Mouse (Mus musculus) forelimb bud, embryonic 11.5 days (tissue): ENCODE measurements around the gene Lalba.
"Not testable (repeated sequence)": the region's sequence is repeated elsewhere in the genome, so short reads cannot be mapped to it uniquely, and the experiment has no call there.

Source experiments
- DNase-seq: peaks from one replicate; pipeline ENCODE4 v3.0.0-alpha.2; 2012; ENCODE audit warnings: low read depth, low spot score

Lalba gene

GRCm38 (mm10) chr15:98492102-98492501 lies 9.6 kb upstream of the Lalba start, which contains the start of gene Olfr279:
Olfr279 (plus strand) TSS chr15:98492402.
- DNase-seq, result no peak

- DNase-seq, result no peak
Measured at GRCm38 (mm10) chr15:98491332-98491731, 8.8 kb upstream of the Lalba start.

GRCm38 (mm10) chr15:98486433-98487021 lies 4.0 kb upstream of the Lalba start:
- no peak for DNase-seq

GRCm38 (mm10) chr15:98483907-98484886 lies 1.7 kb upstream of the Lalba start:
- DNase-seq, result no peak

GRCm38 (mm10) chr15:98479568-98480102 lies 2.9 kb downstream of the Lalba start:
- no peak for DNase-seq

GRCm38 (mm10) chr15:98476281-98476680 lies 6.2 kb downstream of the Lalba start:
- no peak for DNase-seq

GRCm38 (mm10) chr15:98475382-98475781 lies 7.1 kb downstream of the Lalba start:
- peak; percentile 28 for DNase-seq

- no peak for DNase-seq
Measured at GRCm38 (mm10) chr15:98474958-98475357, 7.6 kb downstream of the Lalba start.

GRCm38 (mm10) chr15:98471539-98471938 lies 11.0 kb downstream of the Lalba start:
- no peak for DNase-seq

GRCm38 (mm10) chr15:98469596-98469995 lies 12.9 kb downstream of the Lalba start, which contains the start of gene OR5BS1P:
OR5BS1P (plus strand) TSS chr15:98469896.
- no peak for DNase-seq

- no peak for DNase-seq
Measured at GRCm38 (mm10) chr15:98452288-98452687, 30.2 kb downstream of the Lalba start, which contains the start of gene Olfr281. Olfr281 (plus strand) TSS chr15:98452588.

GRCm38 (mm10) chr15:98448521-98448920 lies 34.0 kb downstream of the Lalba start:
- peak; percentile 8 for DNase-seq

- no peak for DNase-seq
Measured at GRCm38 (mm10) chr15:98444561-98444960, 38.0 kb downstream of the Lalba start.

- not testable (repeated sequence) for DNase-seq
Measured at GRCm38 (mm10) chr15:98430925-98431324, 51.6 kb downstream of the Lalba start, which contains the start of gene Olfr282. Olfr282 (plus strand) TSS chr15:98431225.
